Mouse (Mus musculus): Measurements from ENCODE around the gene Sidt2. TPM values are rescaled to one million over a fixed set of nuclear protein-coding genes. Genes with fewer than 3 reads are reported as not detected.
A peak's percentile ranks its signal among the peaks of the same experiment; 100 is the strongest.

The Sidt2 gene
- total RNA-seq, 2 experiments from 2014 or later = 29.2 to 50.6 TPM

- no peak for ATAC-seq (replicated peaks; ENCODE audit: low FRiP score, low TSS enrichment, poor library complexity, severe bottlenecking)
Measured at GRCm38 (mm10) chr9:45919895-45920294, 35.2 kb downstream of the Sidt2 start.

DNA sequence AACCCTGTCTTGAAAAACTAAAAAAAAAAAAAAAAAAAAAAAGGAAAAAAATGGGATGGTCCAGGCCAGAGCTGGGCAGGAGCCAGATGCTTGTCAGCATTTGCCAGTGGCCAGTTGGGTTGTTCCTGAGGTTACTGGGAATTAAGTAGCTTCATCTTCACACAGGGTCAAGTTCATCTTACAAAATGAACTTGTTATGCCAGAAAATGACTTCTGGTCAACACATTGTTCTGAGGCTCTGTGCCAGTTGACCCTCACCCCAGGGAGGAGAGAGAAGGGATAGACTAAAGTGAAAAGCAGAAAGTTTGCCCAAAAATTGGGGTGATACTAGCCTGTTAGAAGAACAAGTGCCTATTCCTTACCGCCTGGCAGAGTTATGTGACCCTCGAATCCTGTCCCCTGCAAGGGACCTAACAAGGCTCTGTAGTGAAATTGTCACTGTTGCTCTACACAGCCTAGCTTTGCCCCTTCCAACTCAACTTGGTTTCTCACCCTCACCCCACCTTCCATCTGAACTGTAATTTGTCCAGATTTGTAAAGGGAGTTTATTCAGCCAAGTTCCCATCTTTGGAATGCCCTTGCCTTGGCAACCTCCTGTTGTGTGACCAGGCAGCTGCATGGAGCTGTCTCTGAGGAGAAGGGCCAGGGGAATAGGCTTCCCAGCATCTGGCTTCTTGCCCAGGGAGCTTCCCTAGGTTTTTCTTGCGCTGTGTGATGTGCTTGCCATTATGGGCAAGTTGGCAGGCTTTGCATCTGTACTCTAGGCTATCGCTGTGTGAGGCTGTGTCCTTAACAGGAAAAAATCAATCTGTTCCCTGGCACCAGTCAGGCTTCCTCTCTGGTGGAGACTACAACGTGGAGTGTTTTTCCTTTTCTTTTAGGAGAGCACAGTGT, 37.8 kb downstream of the Sidt2 start:
- no peak for ATAC-seq (replicated peaks; ENCODE audit: low FRiP score, low TSS enrichment, poor library complexity, severe bottlenecking)

DNA sequence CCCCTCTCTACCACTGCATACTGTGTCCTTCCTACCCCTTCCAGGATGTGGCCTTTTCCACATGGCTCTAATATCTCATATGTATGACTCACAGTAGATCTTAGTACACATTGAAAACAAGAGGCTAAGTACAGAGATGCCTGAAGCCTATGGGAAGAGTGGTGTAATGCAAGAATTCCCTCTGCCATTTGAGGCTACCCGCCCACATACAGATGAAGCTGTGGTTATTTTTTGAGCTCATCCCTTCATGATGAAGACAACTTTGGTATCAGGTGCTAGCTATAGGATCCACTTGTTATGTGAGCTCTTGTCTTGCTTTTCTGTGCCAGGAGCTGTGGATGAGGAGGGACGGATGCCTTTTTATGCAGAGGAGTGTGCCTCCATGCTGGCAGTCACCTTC, 39.4 kb downstream of the Sidt2 start:
- no peak for ATAC-seq (replicated peaks; ENCODE audit: low FRiP score, low TSS enrichment, poor library complexity, severe bottlenecking)

DNA sequence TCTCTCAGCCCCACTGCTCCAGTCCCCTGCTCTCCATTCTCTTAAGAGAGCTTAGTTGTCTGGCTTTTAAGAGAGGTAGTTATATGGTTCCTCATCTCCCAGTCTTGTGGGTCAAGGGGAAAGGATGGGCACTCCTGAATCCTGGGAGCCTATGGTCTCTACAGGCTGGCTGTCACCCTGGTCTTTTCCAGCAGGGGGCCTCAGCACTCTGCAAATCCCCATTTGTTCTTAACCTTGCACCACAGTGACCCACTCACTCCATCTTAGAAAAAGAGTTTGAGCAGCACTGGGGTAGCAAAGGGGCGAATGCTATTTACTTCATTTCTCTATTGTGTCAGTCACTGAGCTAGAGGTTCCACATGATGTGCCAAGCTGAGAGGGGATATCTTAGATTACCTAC, 43.4 kb downstream of the Sidt2 start:
- ATAC-seq (replicated peaks; ENCODE audit: low FRiP score, low TSS enrichment, poor library complexity, severe bottlenecking) = peak; percentile 60; the same call in 1 of the 2 replicates

GRCm38 (mm10) chr9:45910995-45911394, 44.1 kb downstream of the Sidt2 start:
- ATAC-seq (replicated peaks; ENCODE audit: low FRiP score, low TSS enrichment, poor library complexity, severe bottlenecking) = no peak

DNA sequence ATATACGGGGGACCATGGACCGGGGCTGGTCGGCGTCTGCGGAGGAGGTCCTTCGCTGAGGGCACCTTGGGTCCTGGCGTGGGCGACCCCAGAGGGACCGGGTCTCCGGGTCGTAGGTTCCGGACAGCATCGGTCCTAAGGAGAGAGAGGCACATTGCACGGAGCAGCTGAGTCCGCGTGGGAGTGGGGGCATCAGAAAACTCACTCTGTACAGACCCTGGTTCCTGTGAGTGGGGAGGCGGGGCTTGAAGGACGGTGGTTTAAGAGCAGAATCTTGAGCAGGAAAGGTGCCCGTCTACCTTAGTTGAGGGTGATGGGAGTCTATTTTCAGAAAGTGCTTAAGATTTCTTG, 48.0 kb downstream of the Sidt2 start:
- peak; percentile 45 for ATAC-seq (replicated peaks; ENCODE audit: low FRiP score, low TSS enrichment, poor library complexity, severe bottlenecking)

GRCm38 (mm10) chr9:45906355-45907077, 48.5 kb downstream of the Sidt2 start, which contains the start of the genes Pcsk7 and Rnf214:
TSS of gene Pcsk7 (plus strand) at chr9:45906497.
TSS of gene Rnf214 (minus strand) at chr9:45906911.
- ATAC-seq (replicated peaks; ENCODE audit: low FRiP score, low TSS enrichment, poor library complexity, severe bottlenecking) = peak; percentile 90

DNA sequence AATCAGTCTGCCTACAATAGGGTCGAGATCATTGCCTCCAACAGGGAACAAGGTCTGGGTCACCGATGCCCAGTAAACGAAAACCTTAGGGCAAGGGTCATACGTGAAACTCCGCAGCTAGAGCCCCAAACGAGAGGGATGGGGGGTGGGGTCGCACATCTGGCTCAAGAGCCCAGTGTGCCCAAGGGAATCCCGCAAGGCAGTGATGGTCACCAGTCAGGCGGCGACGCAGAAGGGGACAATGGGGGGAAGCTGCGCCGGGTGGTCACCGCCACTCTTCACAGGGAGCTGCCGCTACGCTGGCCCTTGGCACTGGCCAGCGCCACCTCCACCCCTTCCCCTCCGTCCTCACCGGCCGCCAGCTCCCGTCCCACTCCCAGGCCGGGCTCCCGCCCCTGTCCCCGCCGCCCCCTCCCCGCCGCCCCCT, 49.2 kb downstream of the Sidt2 start:
- peak; percentile 14; the same call in 1 of the 2 replicates for ATAC-seq (replicated peaks; ENCODE audit: low FRiP score, low TSS enrichment, poor library complexity, severe bottlenecking)

DNA sequence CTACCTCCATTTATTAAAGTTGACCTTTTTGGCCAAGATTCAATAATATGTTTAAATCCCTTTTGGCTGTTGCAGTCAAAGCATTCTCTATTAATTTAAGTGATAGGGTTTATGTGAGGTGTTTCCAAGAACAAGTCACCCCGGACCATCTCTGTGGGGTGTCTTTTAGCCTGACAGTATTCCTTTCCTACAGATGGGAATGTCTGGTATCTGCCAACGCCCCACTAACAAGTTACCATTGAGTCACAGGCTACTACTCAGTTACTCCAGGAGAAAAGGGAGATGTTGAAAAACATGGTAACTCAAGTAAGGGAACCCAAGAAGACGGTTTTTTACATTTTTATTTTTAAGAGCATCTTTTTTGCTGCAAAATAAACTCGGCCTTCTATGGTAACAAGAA, 49.9 kb downstream of the Sidt2 start:
- ATAC-seq (replicated peaks; ENCODE audit: low FRiP score, low TSS enrichment, poor library complexity, severe bottlenecking) = no peak

DNA sequence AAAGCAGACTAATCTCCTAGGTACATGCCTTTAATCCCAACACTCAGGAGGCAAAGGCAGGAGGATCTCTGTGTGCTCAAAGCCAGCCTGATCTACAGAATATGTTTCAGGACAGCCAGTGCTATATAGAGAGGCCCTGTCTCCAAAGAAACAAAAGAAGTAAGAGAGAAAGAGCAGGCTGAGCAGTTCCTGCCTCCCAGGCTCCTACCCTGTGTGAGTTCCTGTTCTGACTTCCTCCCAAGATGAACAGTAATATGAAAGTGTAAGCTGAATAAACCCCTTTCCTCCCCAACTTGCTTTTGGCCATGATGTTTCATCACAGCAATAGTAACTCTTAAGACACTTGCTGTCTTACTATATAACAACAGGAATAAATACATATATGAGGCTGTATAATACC, 61.4 kb downstream of the Sidt2 start:
- no peak for ATAC-seq (replicated peaks; ENCODE audit: low FRiP score, low TSS enrichment, poor library complexity, severe bottlenecking)

Other genes starting within 250 kb of the Sidt2 start
- gene Cep164, start 126.6 kb downstream of the Sidt2 start, total RNA-seq (2014; fragmentation: Nextera tagmentation) = 15.8 and 30.3 TPM in 2 replicates
- 10.6 and 11.1 TPM in 2 replicates for gene Cep164, start 126.6 kb downstream of the Sidt2 start, total RNA-seq (2017)
- gene Bace1, start 116.7 kb downstream of the Sidt2 start, total RNA-seq (2014; fragmentation: Nextera tagmentation) = 1.7 and 5.8 TPM in 2 replicates
- 0.52 and 0.99 TPM in 2 replicates for gene Bace1, start 116.7 kb downstream of the Sidt2 start, total RNA-seq (2017)
- 17.4 and 24.5 TPM in 2 replicates for gene Pcsk7, start 48.8 kb downstream of the Sidt2 start, total RNA-seq (2014; fragmentation: Nextera tagmentation)
- gene Pcsk7, start 48.8 kb downstream of the Sidt2 start, total RNA-seq (2017) = 11.9 and 15.8 TPM in 2 replicates
- gene Rnf214, start 48.3 kb downstream of the Sidt2 start, total RNA-seq (2014; fragmentation: Nextera tagmentation) = 34.7 and 48.2 TPM in 2 replicates
- 22.6 and 26.0 TPM in 2 replicates for gene Rnf214, start 48.3 kb downstream of the Sidt2 start, total RNA-seq (2017)
- not detected in 2 replicates for gene Tagln, start 19.2 kb downstream of the Sidt2 start, total RNA-seq (2014; fragmentation: Nextera tagmentation)
- gene Tagln, start 19.2 kb downstream of the Sidt2 start, total RNA-seq (2017) = not detected in 2 replicates
- gene Pafah1b2, start 57.4 kb upstream of the Sidt2 start, total RNA-seq (2014; fragmentation: Nextera tagmentation) = 26.5 and 36.8 TPM in 2 replicates
- 111 and 144 TPM in 2 replicates for gene Pafah1b2, start 57.4 kb upstream of the Sidt2 start, total RNA-seq (2017)
- 23.8 and 29.0 TPM in 2 replicates for gene Sik3, start 57.6 kb upstream of the Sidt2 start, total RNA-seq (2014; fragmentation: Nextera tagmentation)
- gene Sik3, start 57.6 kb upstream of the Sidt2 start, total RNA-seq (2017) = 15.2 and 16.6 TPM in 2 replicates